Mouse (Mus musculus): Measurements from ENCODE around the gene Vcp. TPM values are rescaled to one million over a fixed set of nuclear protein-coding genes. Genes with fewer than 3 reads are reported as not detected.

Gene Vcp
- total and polyA plus RNA-seq, 3 experiments = 127 to 254 (median 238) TPM

- Histone ChIP-seq H3K4me1 (ENCODE audit: control insufficient read depth, insufficient read depth, low read length) (peaks cover 7% of the 10 kb centered on the region), H3K27ac (peak overlapping the region; percentile 99), H3K79me2 (replicated peaks; ENCODE audit: control insufficient read depth, insufficient read depth, low read length) (no peaks in the 10 kb centered on the region), H3K27me3 (ENCODE audit: control insufficient read depth, insufficient read depth, low read length) (no peaks in the 10 kb centered on the region), H3K9ac (ENCODE audit: low read depth, low read length) (peak overlapping the region; percentile 93), H3K36me3 (ENCODE audit: control insufficient read depth, insufficient read depth, low read length) (no peaks in the 10 kb centered on the region), H3K4me3 (peak overlapping the region; percentile 90)
- intact Hi-C loops (cut with DNase I) = no loop called here
- peak; percentile 93 to 94 for DNase-seq
- peak; percentile 76; the same call in 1 of the 2 replicates for TF ChIP-seq POLR2A (IDR thresholded peaks at IDR 0.05; ENCODE audit: insufficient read depth, low read depth, low read length)
- TF ChIP-seq EP300 (IDR thresholded peaks at IDR 0.05; ENCODE audit: insufficient read depth, low read depth, low read length) = 0 out of 2 replicates have a peak, but pooled peaks have one; percentile 38
- no peak for TF ChIP-seq CTCF (IDR thresholded peaks at IDR 0.05)
- 2% methylated on average over 27 of the region's 27 CpGs for WGBS
Measured at GRCm38 (mm10) chr4:42950065-42950558, 50.2 kb downstream of the Vcp start.

- Histone ChIP-seq H3K4me3 (peak within 1 kb of the TSS; percentile 90), H3K27me3 (ENCODE audit: control insufficient read depth, insufficient read depth, low read length) (no peaks in the 10 kb centered on the region), H3K79me2 (replicated peaks; ENCODE audit: control insufficient read depth, insufficient read depth, low read length) (no peaks in the 10 kb centered on the region), H3K27ac (peak within 1 kb of the TSS; percentile 99), H3K9ac (ENCODE audit: low read depth, low read length) (peak within 1 kb of the TSS; percentile 93), H3K36me3 (ENCODE audit: control insufficient read depth, insufficient read depth, low read length) (no peaks in the 10 kb centered on the region), H3K4me1 (ENCODE audit: control insufficient read depth, insufficient read depth, low read length) (peaks cover 7% of the 10 kb centered on the region)
- WGBS = 1% methylated on average over 38 of the region's 39 CpGs
- intact Hi-C loops (cut with DNase I) = no loop called here
- DNase-seq = peak; percentile 98 to 99
- 0 out of 2 replicates have a peak, but pooled peaks have one; percentile 38 for TF ChIP-seq EP300 (IDR thresholded peaks at IDR 0.05; ENCODE audit: insufficient read depth, low read depth, low read length)
- TF ChIP-seq CTCF (IDR thresholded peaks at IDR 0.05) = no peak
Measured at GRCm38 (mm10) chr4:42949676-42950051, 50.6 kb downstream of the Vcp start, which contains the start of gene Dnajb5. Gene Dnajb5, plus strand, starts transcription at chr4:42949814.

- H3K4me1 ChIP-seq (ENCODE audit: control insufficient read depth, insufficient read depth, low read length) = peaks cover 7% of the 10 kb centered on the region
- peak overlapping the region; percentile 55 for H3K4me3 ChIP-seq
- intact Hi-C loops (cut with DNase I) = no loop called here
- DNase-seq = no peak
- H3K36me3 ChIP-seq (ENCODE audit: control insufficient read depth, insufficient read depth, low read length) = no peaks in the 10 kb centered on the region
- H3K27ac ChIP-seq = peak overlapping the region; percentile 71
- WGBS = 7% methylated on average over 14 of the region's 14 CpGs
- H3K79me2 ChIP-seq (replicated peaks; ENCODE audit: control insufficient read depth, insufficient read depth, low read length) = no peaks in the 10 kb centered on the region
- H3K27me3 ChIP-seq (ENCODE audit: control insufficient read depth, insufficient read depth, low read length) = no peaks in the 10 kb centered on the region
- peak overlapping the region; percentile 41; the same call in 1 of the 2 replicates for H3K9ac ChIP-seq (ENCODE audit: low read depth, low read length)
- TF ChIP-seq POLR2A (IDR thresholded peaks at IDR 0.05; ENCODE audit: insufficient read depth, low read depth, low read length) (peak; percentile 66), CTCF (IDR thresholded peaks at IDR 0.05) (no peak)
Measured at GRCm38 (mm10) chr4:42949051-42949675, 51.1 kb downstream of the Vcp start.

GRCm38 (mm10) chr4:42948527-42948926 lies 51.8 kb downstream of the Vcp start:
- no peak overlapping the region for H3K4me3 ChIP-seq
- TF ChIP-seq EP300 (IDR thresholded peaks at IDR 0.05; ENCODE audit: insufficient read depth, low read depth, low read length) = no peak
- no peak for TF ChIP-seq CTCF (IDR thresholded peaks at IDR 0.05)
- TF ChIP-seq POLR2A (IDR thresholded peaks at IDR 0.05; ENCODE audit: insufficient read depth, low read depth, low read length) = no peak
- peaks cover 7% of the 10 kb centered on the region for H3K4me1 ChIP-seq (ENCODE audit: control insufficient read depth, insufficient read depth, low read length)
- H3K9ac ChIP-seq (ENCODE audit: low read depth, low read length) = no peak overlapping the region
- H3K27me3 ChIP-seq (ENCODE audit: control insufficient read depth, insufficient read depth, low read length) = no peaks in the 10 kb centered on the region
- intact Hi-C loops (cut with DNase I) = no loop called here
- H3K79me2 ChIP-seq (replicated peaks; ENCODE audit: control insufficient read depth, insufficient read depth, low read length) = no peaks in the 10 kb centered on the region
- DNase-seq = no peak
- H3K27ac ChIP-seq = no peak overlapping the region
- 54% methylated on average over 13 of the region's 13 CpGs for WGBS
- no peaks in the 10 kb centered on the region for H3K36me3 ChIP-seq (ENCODE audit: control insufficient read depth, insufficient read depth, low read length)

GRCm38 (mm10) chr4:42946733-42947290 lies 53.5 kb downstream of the Vcp start:
- Histone ChIP-seq H3K4me1 (ENCODE audit: control insufficient read depth, insufficient read depth, low read length) (peaks cover 5% of the 10 kb centered on the region; the same call in 1 of the 2 replicates), H3K9ac (ENCODE audit: low read depth, low read length) (no peak overlapping the region), H3K79me2 (replicated peaks; ENCODE audit: control insufficient read depth, insufficient read depth, low read length) (no peaks in the 10 kb centered on the region), H3K27ac (no peak overlapping the region), H3K4me3 (no peak overlapping the region), H3K27me3 (ENCODE audit: control insufficient read depth, insufficient read depth, low read length) (no peaks in the 10 kb centered on the region), H3K36me3 (ENCODE audit: control insufficient read depth, insufficient read depth, low read length) (no peaks in the 10 kb centered on the region)
- TF ChIP-seq POLR2A (IDR thresholded peaks at IDR 0.05; ENCODE audit: insufficient read depth, low read depth, low read length) (no peak), EP300 (IDR thresholded peaks at IDR 0.05; ENCODE audit: insufficient read depth, low read depth, low read length) (no peak), CTCF (IDR thresholded peaks at IDR 0.05) (no peak)
- 62% methylated on average over 10 of the region's 10 CpGs for WGBS
- intact Hi-C loops (cut with DNase I) = loop anchor here (1.0 kb wide), 1 partner anchor 70 kb away; no protein-coding TSS in a partner anchor
- DNase-seq = no peak

GRCm38 (mm10) chr4:42945952-42946351 lies 54.4 kb downstream of the Vcp start:
- WGBS = 3% methylated on average over 5 of the region's 5 CpGs
- H3K27me3 ChIP-seq (ENCODE audit: control insufficient read depth, insufficient read depth, low read length) = no peaks in the 10 kb centered on the region
- H3K79me2 ChIP-seq (replicated peaks; ENCODE audit: control insufficient read depth, insufficient read depth, low read length) = no peaks in the 10 kb centered on the region
- no peaks in the 10 kb centered on the region for H3K36me3 ChIP-seq (ENCODE audit: control insufficient read depth, insufficient read depth, low read length)
- H3K9ac ChIP-seq (ENCODE audit: low read depth, low read length) = no peak overlapping the region
- H3K4me1 ChIP-seq (ENCODE audit: control insufficient read depth, insufficient read depth, low read length) = peaks cover 5% of the 10 kb centered on the region; the same call in 1 of the 2 replicates
- no peak overlapping the region for H3K4me3 ChIP-seq
- TF ChIP-seq POLR2A (IDR thresholded peaks at IDR 0.05; ENCODE audit: insufficient read depth, low read depth, low read length) (no peak), CTCF (IDR thresholded peaks at IDR 0.05) (peak; percentile 89)
- DNase-seq = peak; percentile 33 to 61
- intact Hi-C loops (cut with DNase I) = loop anchor here (1.0 kb wide), 1 partner anchor 69 kb away; no protein-coding TSS in a partner anchor
- no peak overlapping the region for H3K27ac ChIP-seq

All from heart, adult 2 months (tissue).